Mouse (Mus musculus) layer of hippocampus, postnatal 25 days (tissue): ENCODE measurements around the gene Hic1. TPM values are rescaled to one million over a fixed set of nuclear protein-coding genes. Genes with fewer than 3 reads are reported as not detected.
A peak's percentile ranks its signal among the peaks of the same experiment; 100 is the strongest.

ENCODE experiments used
- DNase-seq, 2 experiments: peaks; one replicate each; pipeline ENCODE4 v3.0.0; 2022; ENCODE audit warnings: mixed read lengths in 2 of 2, low spot score in 1 of 2; ENCODE audit errors: extremely low spot score in 1 of 2
- total RNA-seq, 2 experiments: library from RNA; stranded (reverse); gene quantifications; 2 replicates each; pipeline ENCODE4 v1.2.3; 2021

The Hic1 gene
- total RNA-seq, result 1 to 10 TPM; 2.5 to 3.2 TPM

GRCm38 (mm10) chr11:75169405-75170080, at the start of gene Hic1:
TSS of gene Hic1 (minus strand) at chr11:75169519.
- DNase-seq, result no peak

GRCm38 (mm10) chr11:75214081-75214950, 45.0 kb upstream of the Hic1 start:
- no peak for DNase-seq

- no peak for DNase-seq
These were observed 44.2 kb upstream of the Hic1 start for GRCm38 (mm10) chr11:75213372-75214080.

- no peak for DNase-seq
These were observed 43.6 kb upstream of the Hic1 start for GRCm38 (mm10) chr11:75212876-75213275.

GRCm38 (mm10) chr11:75212031-75212667, 42.8 kb upstream of the Hic1 start:
- no peak for DNase-seq

- DNase-seq, result no peak
These were observed 41.4 kb upstream of the Hic1 start for GRCm38 (mm10) chr11:75210755-75211154.

GRCm38 (mm10) chr11:75210093-75210492, 40.8 kb upstream of the Hic1 start:
- DNase-seq, result no peak

- no peak for DNase-seq
These were observed 40.0 kb upstream of the Hic1 start for GRCm38 (mm10) chr11:75209363-75209762.

GRCm38 (mm10) chr11:75206347-75206746, 37.0 kb upstream of the Hic1 start:
- DNase-seq, result no peak

GRCm38 (mm10) chr11:75204472-75204871, 35.2 kb upstream of the Hic1 start:
- DNase-seq, result no peak

- DNase-seq, result no peak
These were observed 34.6 kb upstream of the Hic1 start for GRCm38 (mm10) chr11:75203926-75204325.

- no peak for DNase-seq
These were observed 32.4 kb upstream of the Hic1 start for GRCm38 (mm10) chr11:75201721-75202120.

GRCm38 (mm10) chr11:75200935-75201334, 31.6 kb upstream of the Hic1 start:
- DNase-seq, result peak in 1 of 2 experiments; percentile 58

- no peak for DNase-seq
These were observed 30.6 kb upstream of the Hic1 start for GRCm38 (mm10) chr11:75199951-75200350.

- DNase-seq, result no peak
These were observed 29.5 kb upstream of the Hic1 start for GRCm38 (mm10) chr11:75198792-75199191.

- no peak for DNase-seq
These were observed 28.6 kb upstream of the Hic1 start for GRCm38 (mm10) chr11:75197956-75198355.

GRCm38 (mm10) chr11:75196131-75196530, 26.8 kb upstream of the Hic1 start:
- no peak for DNase-seq

- DNase-seq, result no peak
These were observed 25.6 kb upstream of the Hic1 start for GRCm38 (mm10) chr11:75194850-75195461.

GRCm38 (mm10) chr11:75194121-75194849, 25.0 kb upstream of the Hic1 start:
- no peak for DNase-seq
